Mouse (Mus musculus) kidney, embryonic 16.5 days (tissue): ENCODE results near the gene Spef2. TPM values are rescaled to one million over a fixed set of nuclear protein-coding genes. Genes with fewer than 3 reads are reported as not detected.

Experiments used
- ATAC-seq: fragments of 200-750 bp; cut with Nextera tagmentation; 2 replicates; pipeline ENCODE4 v1.8.0; 2017; ENCODE audit warnings: moderate TSS enrichment; ENCODE audit not compliant: low FRiP score, low TSS enrichment
- H3K27ac ChIP-seq: fragments of 300-500 bp; sonication (generic); 2 replicates; pipeline ENCODE4 v1.5.1; 2014; ENCODE audit warnings: low read length
- H3K27me3 ChIP-seq: fragments of 300-500 bp; sonication (generic); 2 replicates; pipeline ENCODE4 v1.6.1; 2014; ENCODE audit warnings: low read length, control low read depth, mixed read lengths; ENCODE audit not compliant: insufficient read depth
- H3K36me3 ChIP-seq: fragments of 300-500 bp; sonication (generic); 2 replicates; pipeline ENCODE4 v1.6.1; 2014; ENCODE audit warnings: low read length, control low read depth, mixed read lengths; ENCODE audit not compliant: insufficient read depth
- H3K4me1 ChIP-seq: fragments of 300-500 bp; sonication (generic); 2 replicates; pipeline ENCODE4 v1.6.1; 2014; ENCODE audit warnings: low read length, control low read depth, mixed read lengths; ENCODE audit not compliant: insufficient read depth
- H3K4me2 ChIP-seq: fragments of 300-500 bp; sonication (generic); replicated peaks from 2 replicates; pipeline ENCODE4 v1.6.1; 2014; ENCODE audit warnings: low read depth, low read length
- H3K4me3 ChIP-seq: fragments of 300-500 bp; sonication (generic); 2 replicates; pipeline ENCODE4 v1.5.1; 2014; ENCODE audit warnings: mild to moderate bottlenecking, low read length
- H3K9ac ChIP-seq: fragments of 300-500 bp; sonication (generic); replicated peaks from 2 replicates; pipeline ENCODE4 v1.6.1; 2014; ENCODE audit warnings: low read length
- H3K9me3 ChIP-seq: fragments of 300-500 bp; sonication (generic); 2 replicates; pipeline ENCODE4 v1.6.1; 2016; ENCODE audit warnings: low read length, control low read depth
- WGBS: fragments of 180-500 bp; shearing (Covaris S2); extraction: QIAGEN DNeasy Blood & Tissue Kit; methylation state at CpG from one replicate; pipeline ENCODE4 v1.1.7; 2014; 5-methylcytosine and 5-hydroxymethylcytosine counted together
- polyA plus RNA-seq: library from polyadenylated mRNA; unstranded; fragments of >200 nt; fragmentation: Nextera tagmentation; extraction: Ambion mirVana; gene quantifications from 2 replicates; pipeline ENCODE4 v1.2.1, GENCODE M21; 2015

Gene Spef2
- polyA plus RNA-seq, 1 experiment from 2014 or later: 0.39 TPM

DNA sequence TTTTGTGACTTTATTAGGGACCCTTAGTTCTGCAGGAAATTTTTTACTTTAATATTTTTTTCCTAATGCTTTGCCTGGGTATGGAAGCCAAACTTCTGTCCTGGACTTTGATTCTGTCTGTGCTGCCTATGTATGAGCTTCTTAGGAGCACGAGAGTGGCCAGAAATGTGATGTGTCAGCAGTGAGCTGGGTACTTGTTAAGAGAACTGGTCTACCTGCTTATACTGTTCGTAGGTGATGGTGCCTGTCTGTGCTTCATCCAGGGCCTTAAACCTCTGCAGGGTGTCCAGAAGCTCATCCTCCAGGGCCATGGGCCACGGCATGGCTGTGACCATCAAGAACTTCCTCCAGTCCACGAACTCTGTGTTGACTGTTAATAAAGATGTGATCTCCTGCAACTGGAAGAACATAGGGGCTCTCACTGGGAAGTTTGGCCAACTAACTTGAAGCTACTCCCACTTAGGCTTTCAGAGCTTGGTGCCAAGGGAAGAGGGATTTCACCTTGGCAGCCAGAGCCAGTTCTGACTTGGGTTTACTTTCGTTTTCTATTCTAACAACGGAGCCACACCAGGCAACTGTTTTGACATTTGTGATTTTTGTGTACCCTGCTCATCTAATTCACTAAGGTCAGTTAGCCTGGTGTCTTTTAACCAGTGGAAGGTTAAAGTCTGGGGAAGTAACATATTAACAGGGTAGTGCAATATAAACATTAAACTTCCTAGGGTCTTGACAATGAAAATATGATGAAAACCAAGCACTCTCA is 152.2 kb downstream of the Spef2 start:
- H3K9ac ChIP-seq: no peak overlapping the region
- 81% methylated on average over 6 of the region's 6 CpGs for WGBS
- no peaks in the 10 kb centered on the region for H3K27me3 ChIP-seq
- no peak overlapping the region for H3K4me2 ChIP-seq
- H3K9me3 ChIP-seq: no peaks in the 10 kb centered on the region
- no peaks in the 10 kb centered on the region for H3K36me3 ChIP-seq
- no peaks in the 10 kb centered on the region for H3K4me1 ChIP-seq
- 0 out of 2 replicates have a peak overlapping the region, but pooled peaks have one; percentile 0 for H3K27ac ChIP-seq
- ATAC-seq: peak; percentile 54; the same call in 1 of the 2 replicates
- no peak overlapping the region for H3K4me3 ChIP-seq

DNA sequence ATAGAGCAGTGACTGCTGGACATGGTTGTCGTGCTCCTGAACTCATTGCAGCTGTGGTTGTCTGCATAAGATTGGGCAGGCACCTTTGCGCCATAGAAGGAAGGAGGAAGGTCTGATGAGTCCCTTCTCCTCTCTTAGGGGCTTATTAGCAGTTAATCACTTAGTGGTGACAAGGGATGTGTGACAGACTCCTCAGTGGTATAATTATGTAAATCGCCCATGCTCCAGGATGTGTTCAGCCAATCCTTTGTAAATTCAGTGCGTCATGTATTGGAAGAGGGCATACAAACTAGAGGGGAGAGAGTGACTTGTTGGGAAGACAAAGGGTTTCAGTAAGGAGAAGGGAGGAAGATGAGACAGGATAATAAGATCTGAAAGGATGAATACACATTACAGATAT is 158.7 kb downstream of the Spef2 start:
- no peaks in the 10 kb centered on the region for H3K9me3 ChIP-seq
- H3K27me3 ChIP-seq: no peaks in the 10 kb centered on the region
- no peak overlapping the region for H3K9ac ChIP-seq
- WGBS: 92% methylated on average over 4 of the region's 4 CpGs
- H3K4me3 ChIP-seq: no peak overlapping the region
- H3K4me1 ChIP-seq: 0 out of 2 replicates have a peak, but pooled peaks cover 2% of the 10 kb centered on the region
- no peak for ATAC-seq
- no peak overlapping the region for H3K4me2 ChIP-seq
- H3K36me3 ChIP-seq: no peaks in the 10 kb centered on the region
- H3K27ac ChIP-seq: no peak overlapping the region

DNA sequence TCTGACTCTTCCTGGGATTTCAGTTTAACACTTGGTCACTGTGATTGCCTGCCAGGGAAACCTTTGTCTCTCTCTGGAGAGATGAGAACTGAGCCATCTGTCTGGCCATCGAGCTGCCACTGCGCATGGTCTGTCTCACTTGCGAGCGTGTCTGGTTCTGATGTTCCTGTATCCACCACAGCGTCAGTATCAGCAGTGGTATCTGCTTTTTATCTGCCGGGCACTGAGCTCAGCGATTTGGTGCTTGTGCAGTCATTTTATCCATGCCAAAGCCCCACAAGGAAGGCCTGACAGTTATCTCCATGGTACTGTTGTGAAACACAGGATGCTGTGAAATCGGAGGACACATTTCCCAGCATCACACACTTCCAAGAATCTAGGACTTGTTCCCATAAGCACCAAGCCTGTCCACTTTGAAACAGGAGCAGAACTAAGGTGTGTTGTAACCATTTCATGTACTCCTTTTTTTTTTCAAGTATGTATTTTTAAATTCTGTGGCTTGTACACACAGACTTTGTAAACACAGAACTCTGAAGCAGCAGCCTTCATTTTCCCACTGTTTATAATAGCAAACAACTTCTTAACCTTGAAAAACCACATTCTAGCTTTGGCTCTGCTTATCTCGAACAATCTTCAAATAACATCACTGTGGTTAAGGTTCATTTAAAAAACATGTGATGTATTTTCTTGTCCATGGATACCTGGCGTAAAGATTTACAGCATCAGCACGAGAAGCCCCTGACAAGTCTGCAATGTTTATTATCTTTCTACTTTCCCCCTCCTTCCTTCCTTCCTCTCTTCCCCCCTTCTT is 168.0 kb downstream of the Spef2 start:
- no peak for ATAC-seq
- 68% methylated on average over 11 of the region's 11 CpGs for WGBS
- no peak overlapping the region for H3K27ac ChIP-seq
- no peaks in the 10 kb centered on the region for H3K9me3 ChIP-seq
- no peaks in the 10 kb centered on the region for H3K4me1 ChIP-seq
- no peak overlapping the region for H3K4me2 ChIP-seq
- H3K9ac ChIP-seq: no peak overlapping the region
- no peak overlapping the region for H3K4me3 ChIP-seq
- H3K27me3 ChIP-seq: no peaks in the 10 kb centered on the region
- no peaks in the 10 kb centered on the region for H3K36me3 ChIP-seq

DNA sequence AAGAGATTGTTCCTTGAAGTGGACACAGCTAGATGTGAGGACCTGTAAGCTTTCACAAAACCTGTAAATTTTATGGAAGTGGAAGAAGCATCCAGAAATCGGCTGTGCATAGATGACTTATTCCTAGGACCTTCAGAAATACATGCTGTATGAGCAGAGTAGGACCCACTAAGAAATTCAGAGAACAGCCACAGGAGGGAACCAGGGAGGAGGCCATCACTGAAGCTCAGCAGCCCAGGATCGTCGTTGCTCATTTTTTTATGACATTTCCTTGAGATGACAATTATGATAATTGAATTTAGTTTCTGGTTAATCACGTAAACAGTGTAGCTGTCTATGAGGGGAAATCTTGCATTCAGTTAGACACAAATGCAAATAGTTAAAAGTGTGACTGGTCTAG is 171.4 kb downstream of the Spef2 start:
- Histone ChIP-seq H3K4me2 (no peak overlapping the region), H3K36me3 (no peaks in the 10 kb centered on the region), H3K4me1 (no peaks in the 10 kb centered on the region), H3K27ac (no peak overlapping the region), H3K9me3 (no peaks in the 10 kb centered on the region), H3K4me3 (no peak overlapping the region), H3K27me3 (no peaks in the 10 kb centered on the region), H3K9ac (no peak overlapping the region)
- 74% methylated on average over 4 of the region's 4 CpGs for WGBS
- no peak for ATAC-seq

DNA sequence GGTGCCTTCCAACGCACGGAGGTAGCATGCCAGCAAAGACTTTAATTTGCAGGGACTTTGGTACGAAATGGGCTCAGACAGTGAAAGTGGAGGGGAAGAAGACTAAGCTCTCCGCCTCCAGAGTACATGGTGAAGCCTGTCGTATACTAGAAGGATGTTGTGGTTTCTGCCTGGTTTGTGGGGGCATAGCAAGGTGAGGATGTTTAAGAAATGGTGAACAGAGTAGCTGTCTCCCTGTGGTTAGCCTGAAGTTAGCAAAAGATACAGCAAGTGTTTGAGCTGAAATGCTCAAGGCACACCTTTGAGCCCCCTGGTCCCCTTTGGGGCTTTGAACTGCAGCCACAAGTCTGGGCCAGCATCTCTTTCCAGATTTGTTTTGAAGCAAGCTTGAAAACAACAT is 173.9 kb downstream of the Spef2 start:
- Histone ChIP-seq H3K4me2 (no peak overlapping the region), H3K36me3 (no peaks in the 10 kb centered on the region)
- WGBS: 84% methylated on average over 5 of the region's 5 CpGs

DNA sequence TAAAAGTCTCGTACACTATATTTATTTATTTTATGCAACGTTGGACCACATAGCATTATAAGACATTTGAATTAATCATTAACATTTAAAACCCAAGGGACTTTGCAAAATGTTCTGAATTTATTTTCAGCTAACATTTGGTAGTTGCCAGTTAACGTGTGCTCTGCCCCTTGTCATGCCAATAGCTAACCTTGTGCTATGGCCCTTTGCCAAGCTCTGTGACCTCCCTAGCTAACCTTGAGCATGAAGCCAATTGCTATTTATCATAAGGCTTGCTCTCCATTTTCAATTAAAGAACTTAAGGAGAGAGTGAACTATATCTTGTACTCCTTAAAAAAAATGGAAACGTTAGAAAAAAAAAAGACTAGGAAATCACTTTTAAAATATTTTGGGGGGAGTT is 175.3 kb downstream of the Spef2 start:
- H3K4me2 ChIP-seq: no peak overlapping the region
- H3K9me3 ChIP-seq: no peaks in the 10 kb centered on the region
- no peak overlapping the region for H3K9ac ChIP-seq
- no peaks in the 10 kb centered on the region for H3K4me1 ChIP-seq
- no peak overlapping the region for H3K4me3 ChIP-seq
- ATAC-seq: no peak
- no peaks in the 10 kb centered on the region for H3K27me3 ChIP-seq
- H3K36me3 ChIP-seq: no peaks in the 10 kb centered on the region
- no peak overlapping the region for H3K27ac ChIP-seq
- 63% methylated on average over 4 of the region's 4 CpGs for WGBS

More for the DNA sequence above, 173.9 kb downstream of the Spef2 start:
- no peak overlapping the region for H3K4me3 ChIP-seq
- no peak overlapping the region for H3K27ac ChIP-seq
- H3K27me3 ChIP-seq: no peaks in the 10 kb centered on the region
- ATAC-seq: no peak
- H3K4me1 ChIP-seq: no peaks in the 10 kb centered on the region
- H3K9ac ChIP-seq: no peak overlapping the region
- no peaks in the 10 kb centered on the region for H3K9me3 ChIP-seq

DNA sequence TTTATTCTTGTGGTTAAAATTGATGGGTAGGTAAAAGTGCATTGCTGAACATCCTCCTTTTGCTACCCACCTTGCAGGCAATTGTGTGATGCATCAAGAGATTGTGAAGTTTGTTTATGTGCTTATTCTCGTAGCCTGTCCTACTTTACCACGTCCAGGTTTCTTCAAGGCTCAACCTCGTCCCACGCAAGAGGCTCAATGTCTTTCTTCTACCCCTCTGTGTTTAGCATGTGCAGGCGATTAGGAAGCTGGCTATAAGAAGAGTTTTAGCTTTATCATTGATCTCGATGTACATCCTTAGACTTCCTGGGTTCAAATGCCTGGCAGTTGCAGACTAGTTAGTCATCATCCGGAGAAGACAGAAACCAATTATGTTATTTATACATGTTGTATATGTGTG is 176.0 kb downstream of the Spef2 start:
- Histone ChIP-seq H3K4me1 (no peaks in the 10 kb centered on the region), H3K4me3 (no peak overlapping the region), H3K4me2 (no peak overlapping the region), H3K27ac (no peak overlapping the region), H3K9ac (no peak overlapping the region), H3K27me3 (no peaks in the 10 kb centered on the region), H3K9me3 (no peaks in the 10 kb centered on the region), H3K36me3 (no peaks in the 10 kb centered on the region)
- no peak for ATAC-seq
- 83% methylated on average over 7 of the region's 7 CpGs for WGBS

DNA sequence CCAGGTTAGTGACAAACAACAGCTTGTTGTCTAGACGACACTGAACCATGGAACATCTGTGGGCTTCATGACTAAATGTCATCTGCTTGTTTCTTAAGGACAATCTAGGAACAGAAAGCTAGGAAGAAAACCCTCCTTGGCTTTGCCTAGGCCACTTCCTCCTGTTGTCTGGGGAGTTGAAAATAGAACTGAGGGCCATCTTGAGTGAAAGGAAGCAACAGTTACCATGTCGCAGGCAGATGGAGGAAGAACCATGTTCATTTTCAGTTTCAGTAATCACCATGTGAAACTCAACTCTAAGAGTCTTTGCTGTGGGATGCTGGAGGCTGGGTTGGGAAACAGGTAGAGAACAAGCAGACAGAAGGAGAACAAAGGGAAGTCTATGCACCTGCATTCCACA is 176.8 kb downstream of the Spef2 start:
- H3K4me2 ChIP-seq: no peak overlapping the region
- WGBS: 86% methylated on average over 2 of the region's 2 CpGs
- no peak overlapping the region for H3K9ac ChIP-seq
- H3K27ac ChIP-seq: no peak overlapping the region
- no peaks in the 10 kb centered on the region for H3K36me3 ChIP-seq
- no peak for ATAC-seq
- H3K27me3 ChIP-seq: no peaks in the 10 kb centered on the region
- no peaks in the 10 kb centered on the region for H3K4me1 ChIP-seq
- H3K4me3 ChIP-seq: no peak overlapping the region
- no peaks in the 10 kb centered on the region for H3K9me3 ChIP-seq

DNA sequence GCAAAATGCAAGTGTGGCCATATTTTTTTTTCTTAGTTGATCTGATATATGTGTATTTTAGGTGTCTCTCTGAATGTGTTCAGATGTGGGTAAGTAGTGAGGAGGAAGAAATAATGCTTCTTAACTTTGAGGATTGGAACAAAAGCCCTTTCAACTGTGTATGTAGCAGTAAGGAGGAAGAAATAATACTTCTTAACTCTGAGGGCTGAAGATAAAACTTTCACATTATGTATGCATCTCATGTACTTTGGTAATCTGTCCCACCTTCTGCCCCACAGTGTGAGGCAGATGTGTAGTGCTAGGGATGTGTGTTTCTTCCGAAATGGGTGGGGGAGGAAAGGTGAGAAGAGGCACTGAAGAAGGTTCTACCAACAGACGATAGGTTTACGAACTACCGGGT is 181.4 kb downstream of the Spef2 start:
- no peaks in the 10 kb centered on the region for H3K4me1 ChIP-seq
- 65% methylated on average over 4 of the region's 4 CpGs for WGBS
- no peaks in the 10 kb centered on the region for H3K9me3 ChIP-seq
- H3K4me2 ChIP-seq: no peak overlapping the region
- H3K4me3 ChIP-seq: no peak overlapping the region
- H3K27ac ChIP-seq: no peak overlapping the region
- H3K27me3 ChIP-seq: no peaks in the 10 kb centered on the region
- H3K9ac ChIP-seq: no peak overlapping the region
- no peak for ATAC-seq
- no peaks in the 10 kb centered on the region for H3K36me3 ChIP-seq

DNA sequence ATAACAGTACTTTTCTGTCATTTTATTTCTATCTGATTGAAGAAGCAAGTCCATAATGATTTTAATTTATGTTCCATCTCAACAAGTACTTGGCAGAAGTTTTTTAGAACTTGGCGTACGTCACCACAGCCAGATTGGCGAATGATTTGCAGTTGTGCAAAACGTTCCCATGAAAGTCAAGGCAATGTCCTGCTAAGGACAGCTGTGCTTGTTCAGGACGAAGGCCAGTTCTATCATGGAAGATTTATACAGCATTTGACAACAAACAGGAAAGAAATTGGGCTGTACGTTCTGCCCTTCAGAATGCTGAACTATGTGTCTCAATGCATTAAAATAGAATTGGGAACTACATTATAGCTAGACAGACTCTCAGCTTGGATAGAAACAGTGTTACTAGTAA is 183.3 kb downstream of the Spef2 start:
- no peak overlapping the region for H3K4me3 ChIP-seq
- ATAC-seq: peak; percentile 69; the same call in 1 of the 2 replicates
- H3K4me1 ChIP-seq: no peaks in the 10 kb centered on the region
- H3K4me2 ChIP-seq: no peak overlapping the region
- H3K9me3 ChIP-seq: no peaks in the 10 kb centered on the region
- H3K36me3 ChIP-seq: no peaks in the 10 kb centered on the region
- no peaks in the 10 kb centered on the region for H3K27me3 ChIP-seq
- 50% methylated on average over 6 of the region's 6 CpGs for WGBS
- H3K9ac ChIP-seq: no peak overlapping the region
- no peak overlapping the region for H3K27ac ChIP-seq
